Mouse (Mus musculus): ENCODE data around the gene Cebpg.

Cebpg gene

GRCm38 (mm10) chr7:35025409-35026275 lies 30.7 kb downstream of the Cebpg start:
- DNase-seq (ENCODE audit: low spot score in 2 of 2), result peak; percentile 61 to 74

- DNase-seq (ENCODE audit: low spot score in 2 of 2), result no peak
Observed at GRCm38 (mm10) chr7:35024426-35024825, 31.9 kb downstream of the Cebpg start.

- DNase-seq (ENCODE audit: low spot score in 2 of 2), result no peak
Observed at GRCm38 (mm10) chr7:35023251-35023650, 33.1 kb downstream of the Cebpg start.

- no peak for DNase-seq (ENCODE audit: low spot score in 2 of 2)
Observed at GRCm38 (mm10) chr7:35021365-35021764, 35.0 kb downstream of the Cebpg start.

- no peak for DNase-seq (ENCODE audit: low spot score in 2 of 2)
Observed at GRCm38 (mm10) chr7:35015252-35015651, 41.1 kb downstream of the Cebpg start.

GRCm38 (mm10) chr7:35013228-35013627 lies 43.1 kb downstream of the Cebpg start:
- DNase-seq (ENCODE audit: low spot score in 2 of 2), result no peak

- no peak for DNase-seq (ENCODE audit: low spot score in 2 of 2)
Observed at GRCm38 (mm10) chr7:35006661-35007060, 49.7 kb downstream of the Cebpg start.

GRCm38 (mm10) chr7:35003171-35003737 lies 53.1 kb downstream of the Cebpg start:
- no peak for DNase-seq (ENCODE audit: low spot score in 2 of 2)

GRCm38 (mm10) chr7:35000839-35001238 lies 55.5 kb downstream of the Cebpg start:
- DNase-seq (ENCODE audit: low spot score in 2 of 2), result peak in 1 of 2 experiments; percentile 26
